Comparison of ENCODE assay signal across 8 mouse cellular contexts in the genomic region with DNA sequence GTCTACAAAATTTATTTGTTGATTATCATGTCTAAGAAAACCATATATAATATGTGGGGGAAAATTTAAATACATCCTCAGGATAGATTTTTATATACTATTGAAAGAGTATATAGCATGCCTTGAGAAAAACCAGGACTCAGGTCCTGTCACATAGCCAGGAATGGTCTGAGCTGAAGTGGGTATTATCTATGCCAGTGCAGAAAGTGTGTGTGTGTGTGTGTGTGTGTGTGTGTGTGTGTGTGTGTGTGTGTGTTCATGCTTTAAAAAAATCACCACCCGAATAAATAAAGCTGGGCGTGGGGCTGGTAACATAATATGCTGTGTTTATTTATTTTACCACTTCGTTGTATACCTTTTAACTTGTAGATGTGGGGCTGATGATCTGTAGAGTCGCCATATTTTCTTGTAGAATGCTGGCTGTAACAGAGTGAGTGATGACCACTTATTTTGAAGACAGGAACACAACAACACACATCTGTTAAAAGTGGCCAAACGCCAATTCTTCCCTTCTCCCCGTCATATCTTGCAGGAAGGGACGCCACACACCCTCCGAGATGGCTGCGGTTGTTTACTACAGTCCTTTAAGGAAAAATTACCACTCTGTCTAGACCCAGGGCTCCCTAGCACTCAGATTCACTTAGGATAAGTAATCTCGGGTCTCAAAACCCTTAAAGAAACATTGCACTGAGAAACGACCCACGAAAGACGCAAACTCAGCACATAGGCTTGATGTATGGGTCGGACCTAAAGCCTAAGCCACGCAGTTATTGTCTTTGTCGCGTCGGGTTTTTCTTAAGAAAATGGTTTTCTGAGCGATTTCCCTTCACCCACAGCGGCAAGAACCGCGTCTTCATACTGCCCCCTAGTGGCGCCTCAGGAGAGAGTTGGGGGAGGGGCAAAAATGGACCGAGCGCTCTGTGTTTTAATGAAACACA.
A peak's percentile ranks its signal among the peaks of the same experiment; 100 is the strongest.
DNase-seq lines count a peak whose midpoint lies in the region; ATAC-seq and TF ChIP-seq lines count a peak whose summit lies in the region.

No protein-coding gene starts in this region.

- WGBS in embryonic facial prominence, embryonic 15.5 days, result 8% methylated on average over 25 of the region's 25 CpGs
- WGBS in limb, embryonic 14.5 days, result 7% methylated on average over 25 of the region's 25 CpGs
- WGBS in midbrain, embryonic 16.5 days, result 9% methylated on average over 25 of the region's 25 CpGs
- 8% methylated on average over 25 of the region's 25 CpGs for WGBS in spleen, adult 2 months

- H3K9ac ChIP-seq in embryonic facial prominence, embryonic 15.5 days, result peak overlapping the region; percentile 41; the same call in 1 of the 2 replicates
- peak overlapping the region; percentile 67 for H3K9ac ChIP-seq in limb, embryonic 14.5 days (ENCODE audit: low read depth, low read length, severe bottlenecking)
- H3K9ac ChIP-seq in midbrain, embryonic 16.5 days (ENCODE audit: low read depth, low read length), result peak overlapping the region; percentile 79

- ATAC-seq in embryonic facial prominence, embryonic 15.5 days (ENCODE audit: insufficient number of reproducible peaks, low FRiP score, low TSS enrichment, low read depth), result peak; percentile 83
- ATAC-seq in limb, embryonic 14.5 days (ENCODE audit: low FRiP score, low read depth), result peak; percentile 85
- peak; percentile 90 for ATAC-seq in midbrain, embryonic 16.5 days

- peak; percentile 92 for TF ChIP-seq CTCF in bone marrow macrophage, adult 2 months (IDR thresholded peaks at IDR 0.05; ENCODE audit: low read depth, low read length)
- TF ChIP-seq CTCF in spleen, adult 2 months (IDR thresholded peaks at IDR 0.05; ENCODE audit: extremely low read depth, insufficient read depth, insufficient read length, insufficient replicate concordance), result peak; percentile 89; the same call in 1 of the 2 replicates

- H3K9me3 ChIP-seq in embryonic facial prominence, embryonic 15.5 days (replicated peaks), result no peaks in the 10 kb centered on the region
- H3K9me3 ChIP-seq in limb, embryonic 14.5 days (ENCODE audit: control insufficient read depth, low read length), result no peaks in the 10 kb centered on the region
- no peaks in the 10 kb centered on the region for H3K9me3 ChIP-seq in midbrain, embryonic 16.5 days (replicated peaks; ENCODE audit: control insufficient read depth, low read length, poor library complexity, severe bottlenecking)

- no peaks in the 10 kb centered on the region for H3K36me3 ChIP-seq in embryonic facial prominence, embryonic 15.5 days
- no peaks in the 10 kb centered on the region for H3K36me3 ChIP-seq in limb, embryonic 14.5 days (ENCODE audit: control insufficient read depth, insufficient read depth, low read length)
- H3K36me3 ChIP-seq in midbrain, embryonic 16.5 days (ENCODE audit: control insufficient read depth, insufficient read depth, low read length), result no peaks in the 10 kb centered on the region
- H3K36me3 ChIP-seq in spleen, adult 2 months (ENCODE audit: control insufficient read depth, insufficient read depth, low read length), result no peaks in the 10 kb centered on the region

- peak overlapping the region; percentile 64 for H3K4me2 ChIP-seq in embryonic facial prominence, embryonic 15.5 days (replicated peaks)
- H3K4me2 ChIP-seq in limb, embryonic 14.5 days (replicated peaks; ENCODE audit: low read depth, low read length, severe bottlenecking), result peak overlapping the region; percentile 80
- H3K4me2 ChIP-seq in midbrain, embryonic 16.5 days (ENCODE audit: low read length), result peak overlapping the region; percentile 81

- peak; percentile 89 to 90 for DNase-seq in B cell, adult 2 months
- peak; percentile 48 to 81 for DNase-seq in heart, adult 9 months (ENCODE audit: low spot score in 2 of 2)
- DNase-seq in kidney, adult 9 months, result peak; percentile 83
- DNase-seq in limb, embryonic 14.5 days (ENCODE audit: low spot score), result peak; percentile 87
- DNase-seq in spleen, adult 2 months (ENCODE audit: low read depth in 1 of 2, low spot score in 2 of 2), result peak; percentile 59 to 67

- no peak for TF ChIP-seq POLR2A in bone marrow macrophage, adult 2 months (IDR thresholded peaks at IDR 0.05; ENCODE audit: borderline replicate concordance, low read depth, low read length)
- no peak for TF ChIP-seq POLR2A in limb, embryonic 14.5 days (IDR thresholded peaks at IDR 0.05; ENCODE audit: borderline replicate concordance, extremely low read depth, insufficient read depth, insufficient read length)
- no peak for TF ChIP-seq POLR2A in spleen, adult 2 months (IDR thresholded peaks at IDR 0.05; ENCODE audit: low read depth, low read length)

- peaks cover 9% of the 10 kb centered on the region for H3K4me1 ChIP-seq in bone marrow macrophage, adult 2 months (ENCODE audit: control insufficient read depth, insufficient read depth, low read length)
- no peaks in the 10 kb centered on the region for H3K4me1 ChIP-seq in embryonic facial prominence, embryonic 15.5 days
- H3K4me1 ChIP-seq in limb, embryonic 14.5 days (ENCODE audit: control insufficient read depth, insufficient read depth, low read length), result no peaks in the 10 kb centered on the region
- H3K4me1 ChIP-seq in midbrain, embryonic 16.5 days (ENCODE audit: control insufficient read depth, insufficient read depth, low read length), result peaks cover 3% of the 10 kb centered on the region; the same call in 1 of the 2 replicates
- H3K4me1 ChIP-seq in spleen, adult 2 months (ENCODE audit: control insufficient read depth, insufficient read depth, insufficient read length), result no peaks in the 10 kb centered on the region; the same call in 1 of the 2 replicates

- H3K4me3 ChIP-seq in bone marrow macrophage, adult 2 months (ENCODE audit: insufficient read depth, low read length), result peak overlapping the region; percentile 46
- peak overlapping the region; percentile 49 for H3K4me3 ChIP-seq in embryonic facial prominence, embryonic 15.5 days (replicated peaks)
- peak overlapping the region; percentile 43 for H3K4me3 ChIP-seq in limb, embryonic 14.5 days (replicated peaks; ENCODE audit: low read length)
- H3K4me3 ChIP-seq in midbrain, embryonic 16.5 days (ENCODE audit: low read depth, low read length), result peak overlapping the region; percentile 51
- H3K4me3 ChIP-seq in spleen, adult 2 months (ENCODE audit: extremely low read depth, insufficient read depth, insufficient read length), result peak overlapping the region; percentile 59

- no peaks in the 10 kb centered on the region for H3K27me3 ChIP-seq in embryonic facial prominence, embryonic 15.5 days
- no peaks in the 10 kb centered on the region for H3K27me3 ChIP-seq in limb, embryonic 14.5 days (ENCODE audit: control insufficient read depth, insufficient read depth, low read length)
- H3K27me3 ChIP-seq in midbrain, embryonic 16.5 days (ENCODE audit: control insufficient read depth, insufficient read depth, low read depth, low read length), result no peaks in the 10 kb centered on the region
- H3K27me3 ChIP-seq in spleen, adult 2 months (ENCODE audit: control insufficient read depth, insufficient read depth, low read length), result no peaks in the 10 kb centered on the region

- peak overlapping the region; percentile 23; the same call in 1 of the 2 replicates for H3K27ac ChIP-seq in bone marrow macrophage, adult 2 months (ENCODE audit: insufficient read depth, low read depth, low read length)
- H3K27ac ChIP-seq in embryonic facial prominence, embryonic 15.5 days (replicated peaks), result peak overlapping the region; percentile 35
- H3K27ac ChIP-seq in limb, embryonic 14.5 days (replicated peaks; ENCODE audit: low read depth, low read length), result 0 out of 2 replicates have a peak overlapping the region, but pooled peaks have one; percentile 40
- H3K27ac ChIP-seq in midbrain, embryonic 16.5 days (ENCODE audit: low read length), result peak overlapping the region; percentile 83
- peak overlapping the region; percentile 58 for H3K27ac ChIP-seq in spleen, adult 2 months (ENCODE audit: insufficient read depth, low read length)

Comparison
In these comparisons a context has a peak if more than half of its experiments do, and no peak if none do; other contexts are left out.
1. Peak in every context shown above with its lines: DNase-seq, ATAC-seq, H3K4me3 ChIP-seq and H3K27ac ChIP-seq.
2. H3K27ac ChIP-seq: peak in every context shown above with its lines; median percentile 83 in midbrain, embryonic 16.5 days; 58 in spleen, adult 2 months; 40 in limb, embryonic 14.5 days; 35 in embryonic facial prominence, embryonic 15.5 days; 23 in bone marrow macrophage, adult 2 months.